Mouse (Mus musculus) small intestine, adult 2 months (tissue): ENCODE data around the gene Efcab3.

Experiments
- CTCF ChIP-seq: fragments of 200-500 bp; IDR thresholded peaks from 2 replicates; pipeline ENCODE4 v1.5.1; 2012; ENCODE audit warnings: low read depth, mild to moderate bottlenecking, control low read depth, inconsistent platforms, low read length, moderate library complexity, mixed read lengths; ENCODE audit not compliant: insufficient replicate concordance, insufficient read length; ENCODE audit errors: extremely low read depth
- POLR2A ChIP-seq: fragments of 200-500 bp; IDR thresholded peaks from 2 replicates; pipeline ENCODE4 v1.6.1; 2012; ENCODE audit warnings: low read depth, mild to moderate bottlenecking, control low read depth, inconsistent platforms, low read length, moderate library complexity

- TF ChIP-seq CTCF (no peak), POLR2A (no peak)
Measured at GRCm38 (mm10) chr11:105144084-105144483, 80.7 kb downstream of the Efcab3 start.
